Mouse (Mus musculus): ENCODE measurements around the gene Nat8f3. TPM values are rescaled to one million over a fixed set of nuclear protein-coding genes. Genes with fewer than 3 reads are reported as not detected.
"Not testable (repeated sequence)": the region's sequence is repeated elsewhere in the genome, so short reads cannot be mapped to it uniquely, and the experiment has no call there.

The Nat8f3 gene
- 0.20 and 0.44 TPM in 2 replicates for polyA plus RNA-seq (2016; fragmentation: Nextera tagmentation; extraction: Ambion mirVana)

DNA sequence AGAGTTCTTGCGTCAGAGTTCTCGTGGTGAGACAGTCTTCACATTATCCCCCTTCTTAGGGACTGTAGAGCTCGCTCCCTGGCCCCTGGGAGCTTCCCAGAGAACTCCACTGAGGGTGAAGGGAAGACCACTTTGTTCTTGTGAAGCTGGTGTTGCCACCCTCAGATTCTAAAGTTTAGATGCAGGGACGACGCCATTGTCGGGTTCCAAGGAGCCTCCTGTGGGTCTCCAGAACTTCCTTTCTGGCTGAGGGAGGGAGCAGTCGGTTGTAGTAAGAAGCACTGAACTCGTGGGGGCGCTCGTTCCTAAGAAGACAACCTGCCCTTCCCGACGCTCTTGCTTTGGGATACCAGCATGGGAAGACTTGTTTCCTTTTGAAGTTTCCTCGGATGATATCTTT, at the start of gene Nat8f3:
Gene Nat8f3, minus strand, starts transcription at position 223 of the 400 bp plus-strand sequence.
- not testable (repeated sequence) for H3K27ac ChIP-seq; H3K9ac ChIP-seq; H3K4me3 ChIP-seq; H3K4me1 ChIP-seq; H3K4me2 ChIP-seq (replicated peaks); H3K27me3 ChIP-seq; ATAC-seq (ENCODE audit: low FRiP score); H3K36me3 ChIP-seq; H3K9me3 ChIP-seq (replicated peaks)
- WGBS, result 62% methylated on average over 13 of the region's 13 CpGs

DNA sequence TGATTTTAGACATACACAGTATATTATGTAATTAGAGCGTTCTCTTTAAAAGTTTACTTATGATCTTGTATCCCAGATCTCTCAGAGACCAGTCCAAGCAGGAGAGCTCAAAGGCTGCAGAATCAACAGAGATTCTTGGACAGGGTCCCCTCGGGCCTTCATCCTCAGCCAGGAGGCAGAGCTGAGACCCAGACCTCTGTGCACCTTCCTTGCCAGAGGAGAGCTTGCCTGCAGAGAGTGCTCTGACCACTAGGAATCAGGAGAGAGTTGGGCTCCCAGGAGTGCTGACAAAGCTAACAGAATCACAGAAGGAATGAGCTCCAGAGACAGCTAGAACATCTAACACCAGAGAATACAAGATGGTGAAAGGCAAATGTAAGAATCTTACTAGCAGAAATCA, 47.8 kb upstream of the Nat8f3 start:
- ATAC-seq (ENCODE audit: low FRiP score), result no peak

GRCm38 (mm10) chr6:85810942-85811537, 45.5 kb upstream of the Nat8f3 start:
- not testable (repeated sequence) for H3K36me3 ChIP-seq; H3K9ac ChIP-seq; H3K4me1 ChIP-seq; H3K4me3 ChIP-seq; ATAC-seq (ENCODE audit: low FRiP score); H3K9me3 ChIP-seq (replicated peaks); H3K4me2 ChIP-seq (replicated peaks); H3K27ac ChIP-seq; H3K27me3 ChIP-seq
- WGBS, result 68% methylated on average over 3 of the region's 3 CpGs

More for the DNA sequence above, 47.8 kb upstream of the Nat8f3 start:
- Histone ChIP-seq H3K27ac (no peak overlapping the region), H3K4me1 (no peaks in the 10 kb centered on the region), H3K36me3 (no peaks in the 10 kb centered on the region), H3K4me2 (replicated peaks) (no peak overlapping the region), H3K27me3 (no peaks in the 10 kb centered on the region), H3K9ac (no peak overlapping the region), H3K4me3 (no peak overlapping the region), H3K9me3 (replicated peaks) (no peaks in the 10 kb centered on the region)
- 84% methylated on average over 2 of the region's 2 CpGs for WGBS

GRCm38 (mm10) chr6:85810514-85810913, 45.0 kb upstream of the Nat8f3 start:
- not testable (repeated sequence) for ATAC-seq (ENCODE audit: low FRiP score); H3K4me1 ChIP-seq; H3K27ac ChIP-seq; H3K9ac ChIP-seq; H3K4me2 ChIP-seq (replicated peaks); H3K4me3 ChIP-seq; H3K36me3 ChIP-seq; H3K27me3 ChIP-seq; H3K9me3 ChIP-seq (replicated peaks)
- 99% methylated on average over 3 of the region's 3 CpGs for WGBS

- H3K9me3 ChIP-seq (replicated peaks); H3K36me3 ChIP-seq; H3K4me3 ChIP-seq; H3K4me2 ChIP-seq (replicated peaks); H3K27me3 ChIP-seq; H3K9ac ChIP-seq; H3K4me1 ChIP-seq; ATAC-seq (ENCODE audit: low FRiP score); H3K27ac ChIP-seq: not testable (repeated sequence)
- 76% methylated on average over 2 of the region's 3 CpGs for WGBS
Measured at GRCm38 (mm10) chr6:85809784-85810183, 44.2 kb upstream of the Nat8f3 start.

GRCm38 (mm10) chr6:85803180-85803579, 37.6 kb upstream of the Nat8f3 start:
- H3K9ac ChIP-seq; H3K9me3 ChIP-seq (replicated peaks); H3K4me1 ChIP-seq; H3K4me3 ChIP-seq; H3K4me2 ChIP-seq (replicated peaks); H3K36me3 ChIP-seq; ATAC-seq (ENCODE audit: low FRiP score); H3K27me3 ChIP-seq; H3K27ac ChIP-seq: not testable (repeated sequence)
- WGBS, result 76% methylated on average over 5 of the region's 5 CpGs

DNA sequence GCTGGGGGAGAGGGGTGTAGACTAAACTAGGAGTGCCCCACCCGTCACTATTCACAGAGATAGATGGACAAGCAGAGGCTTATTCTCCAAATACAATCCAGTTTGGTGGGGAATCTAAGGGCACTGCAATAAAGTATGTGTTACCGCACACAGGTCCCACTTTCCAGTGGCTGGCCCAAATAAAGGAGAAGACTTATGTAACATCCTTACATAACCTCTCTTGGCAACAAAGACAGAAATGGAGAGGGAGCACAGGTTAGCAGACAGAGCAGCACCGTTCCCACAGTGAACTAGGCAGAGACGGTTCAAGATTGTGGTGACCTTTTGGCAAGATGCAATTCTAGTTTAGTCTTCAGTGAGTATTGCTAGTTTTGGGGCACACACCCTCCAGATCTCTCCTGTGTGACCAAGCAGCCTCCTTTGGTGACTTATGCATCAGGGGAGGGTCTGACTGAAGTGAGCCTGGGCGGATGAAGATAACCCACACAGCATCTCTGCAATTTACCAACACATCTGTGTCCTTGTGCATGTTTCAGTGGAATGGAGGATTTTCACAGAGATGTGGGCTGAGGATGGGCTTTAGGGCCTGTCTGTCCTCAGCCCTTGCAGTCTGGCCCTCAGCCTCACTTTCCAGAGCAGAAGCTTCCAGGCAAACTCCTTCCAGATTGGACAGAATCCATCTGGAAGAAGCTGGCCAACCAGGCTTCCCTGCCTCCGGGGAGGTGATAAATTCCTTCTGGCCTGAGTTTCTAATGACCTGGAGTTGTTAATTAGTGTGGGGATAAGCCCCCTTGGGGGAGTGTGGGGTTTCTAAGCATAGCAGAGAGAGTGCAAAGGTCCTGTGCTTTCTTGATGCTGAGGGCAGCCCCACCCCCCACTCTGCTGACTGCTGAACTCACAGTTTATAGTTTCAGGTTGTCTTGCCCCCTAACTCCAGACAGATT, 2.2 kb downstream of the Nat8f3 start:
- WGBS, result 90% methylated on average over 5 of the region's 6 CpGs
- not testable (repeated sequence) for H3K9me3 ChIP-seq (replicated peaks); H3K9ac ChIP-seq; H3K4me3 ChIP-seq; H3K27ac ChIP-seq; H3K4me2 ChIP-seq (replicated peaks); H3K36me3 ChIP-seq; H3K4me1 ChIP-seq; H3K27me3 ChIP-seq; ATAC-seq (ENCODE audit: low FRiP score)

DNA sequence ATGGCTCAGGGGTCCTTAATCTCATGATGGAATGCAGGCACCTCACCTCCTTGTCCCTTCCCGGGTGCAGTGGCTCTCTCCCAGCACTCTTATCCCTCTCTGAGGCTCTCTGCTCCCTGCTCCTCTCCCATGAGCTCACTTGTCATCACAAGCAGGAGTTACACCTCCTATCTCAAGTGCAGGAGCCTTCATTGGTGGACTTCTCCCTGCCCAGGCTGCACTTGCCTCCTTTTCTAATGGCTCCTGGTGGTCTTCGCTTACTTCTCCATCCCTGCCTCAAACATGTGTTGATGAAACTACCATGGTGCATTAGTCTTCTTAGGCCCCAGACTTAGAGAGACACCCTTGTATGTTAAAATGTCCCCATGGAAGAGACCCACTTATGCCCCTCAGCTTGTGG, 2.9 kb downstream of the Nat8f3 start:
- H3K4me2 ChIP-seq (replicated peaks); H3K36me3 ChIP-seq; H3K9ac ChIP-seq; ATAC-seq (ENCODE audit: low FRiP score); H3K9me3 ChIP-seq (replicated peaks); H3K27me3 ChIP-seq; H3K4me1 ChIP-seq; H3K27ac ChIP-seq; H3K4me3 ChIP-seq: not testable (repeated sequence)
- 78% methylated on average over 2 of the region's 2 CpGs for WGBS

DNA sequence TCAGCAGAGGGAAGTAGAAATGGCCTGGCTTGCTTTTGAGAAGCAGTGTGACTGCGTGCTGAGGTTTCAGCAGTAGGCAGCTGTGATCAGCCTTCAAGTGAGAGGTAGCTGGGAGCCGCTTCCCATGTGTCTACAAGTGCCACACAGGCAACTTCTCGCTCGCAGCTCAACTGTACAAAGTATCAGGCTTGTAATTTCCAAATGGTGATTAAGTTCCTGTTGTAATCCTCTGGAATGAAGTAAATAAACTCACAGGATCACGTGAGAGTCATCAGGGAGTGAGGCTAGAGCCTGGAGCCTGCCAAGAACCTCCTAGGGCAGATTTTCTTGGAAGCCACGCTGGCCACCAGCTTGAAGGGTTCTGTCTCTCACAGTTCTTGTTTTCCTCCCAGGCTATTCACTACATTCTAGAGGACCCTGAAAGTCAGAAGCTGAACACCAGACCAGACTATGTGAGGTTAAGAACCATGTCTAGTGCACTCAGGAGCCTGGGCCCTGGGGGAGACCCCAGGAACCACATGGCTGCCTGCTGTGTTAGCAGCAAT, 9.8 kb downstream of the Nat8f3 start:
- H3K36me3 ChIP-seq; H3K9me3 ChIP-seq (replicated peaks); ATAC-seq (ENCODE audit: low FRiP score); H3K27me3 ChIP-seq; H3K4me1 ChIP-seq; H3K27ac ChIP-seq; H3K4me3 ChIP-seq; H3K4me2 ChIP-seq (replicated peaks); H3K9ac ChIP-seq: not testable (repeated sequence)
- WGBS, result 65% methylated on average over 3 of the region's 6 CpGs

DNA sequence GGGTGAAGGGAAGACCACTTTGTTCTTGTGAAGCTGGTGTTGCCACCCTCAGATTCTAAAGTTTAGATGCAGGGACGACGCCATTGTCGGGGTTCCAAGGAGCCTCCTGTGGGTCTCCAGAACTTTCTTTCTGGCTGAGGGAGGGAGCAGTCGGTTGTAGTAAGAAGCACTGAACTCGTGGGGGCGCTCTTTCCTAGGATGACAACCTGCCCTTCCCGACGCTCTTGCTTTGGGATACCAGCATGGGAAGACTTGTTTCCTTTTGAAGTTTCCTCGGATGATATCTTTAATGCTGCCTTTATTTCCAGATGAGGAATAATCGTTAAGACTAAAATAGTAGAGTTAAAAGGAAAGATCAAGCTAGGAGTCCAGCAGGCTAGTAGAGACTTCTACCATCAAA, 52.4 kb downstream of the Nat8f3 start, which contains the start of gene Nat8f7:
Gene Nat8f7, minus strand, starts transcription at position 101 of the 400 bp plus-strand sequence.
- H3K4me2 ChIP-seq (replicated peaks); H3K9me3 ChIP-seq (replicated peaks); H3K27me3 ChIP-seq; H3K9ac ChIP-seq; ATAC-seq (ENCODE audit: low FRiP score); H3K4me3 ChIP-seq; H3K4me1 ChIP-seq; H3K27ac ChIP-seq; H3K36me3 ChIP-seq: not testable (repeated sequence)
- WGBS, result 82% methylated on average over 10 of the region's 10 CpGs

- H3K27me3 ChIP-seq; ATAC-seq (ENCODE audit: low FRiP score); H3K4me3 ChIP-seq; H3K4me2 ChIP-seq (replicated peaks); H3K36me3 ChIP-seq; H3K4me1 ChIP-seq; H3K9ac ChIP-seq; H3K27ac ChIP-seq; H3K9me3 ChIP-seq (replicated peaks): not testable (repeated sequence)
- 100% methylated on average over 1 of the region's 1 CpGs for WGBS
Measured at GRCm38 (mm10) chr6:85709607-85710006, 55.9 kb downstream of the Nat8f3 start.

GRCm38 (mm10) chr6:85709206-85709605, 56.3 kb downstream of the Nat8f3 start:
- not testable (repeated sequence) for H3K4me2 ChIP-seq (replicated peaks); H3K27ac ChIP-seq; H3K4me1 ChIP-seq; H3K9me3 ChIP-seq (replicated peaks); ATAC-seq (ENCODE audit: low FRiP score); H3K36me3 ChIP-seq; H3K27me3 ChIP-seq; H3K4me3 ChIP-seq; H3K9ac ChIP-seq
- 94% methylated on average over 5 of the region's 5 CpGs for WGBS

Data from hindbrain, embryonic 12.5 days (tissue).